Comparison of ENCODE assay signal across 21 mouse cellular contexts in genomic region chr4:136214828-136215227, GRCm38 (mm10). TPM values are rescaled to one million over a fixed set of nuclear protein-coding genes. Genes with fewer than 3 reads are reported as not detected.
A peak's percentile ranks its signal among the peaks of the same experiment; 100 is the strongest.
DNase-seq lines count a peak whose midpoint lies in the region; ATAC-seq and TF ChIP-seq lines count a peak whose summit lies in the region.
"Had no signal": no experiment of that assay in that cellular context is flagged by ENCODE, and none has a peak within 500 bp of the region (broad histone marks: within the 10 kb centered on the region; RNA-seq: fewer than 3 reads in every experiment).

No protein-coding gene starts in this region.

- H3K4me2 ChIP-seq in limb, embryonic 15.5 days, result no peak overlapping the region
- H3K4me2 ChIP-seq in liver, embryonic 13.5 days, result no peak overlapping the region
- H3K4me2 ChIP-seq in liver, postnatal 0 days (ENCODE audit: low read depth, low read length), result no peak overlapping the region
- H3K4me2 ChIP-seq: forebrain, embryonic 12.5 days; hindbrain, embryonic 12.5 days had no signal

- no peak for DNase-seq in gastrocnemius, adult 2 months
- no peak for DNase-seq in gastrocnemius, postnatal 36 days
- DNase-seq in limb, embryonic 10.5 days (ENCODE audit: low spot score), result no peak
- DNase-seq in liver, embryonic 13.5 days, result no peak
- no peak for DNase-seq in liver, postnatal 0 days
- DNase-seq in T-cell, adult 2 months (ENCODE audit: low spot score), result no peak
- no peak for DNase-seq in lung, adult 2 months
- DNase-seq: adrenal gland, postnatal 14 days; cerebellum, adult 11-12 months; cerebellum, postnatal 10 days; gastrocnemius, postnatal 14 days; heart, postnatal 10 days; heart, postnatal 4 days had no signal

- intact Hi-C loops in gastrocnemius, adult 2 months (cut with DNase I), result no loop called here
- intact Hi-C loops in gastrocnemius, postnatal 36 days (cut with DNase I), result no loop called here

- WGBS in limb, embryonic 15.5 days, result 85% methylated on average over 8 of the region's 8 CpGs
- WGBS in limb, embryonic 10.5 days, result 92% methylated on average over 8 of the region's 8 CpGs
- 72% methylated on average over 8 of the region's 8 CpGs for WGBS in liver, embryonic 13.5 days (ENCODE audit: insufficient replicate concordance)
- 61% methylated on average over 8 of the region's 8 CpGs for WGBS in liver, postnatal 0 days (ENCODE audit: insufficient replicate concordance)
- 72% methylated on average over 8 of the region's 8 CpGs for WGBS in lung, adult 2 months

- H3K9ac ChIP-seq in limb, embryonic 15.5 days, result no peak overlapping the region
- no peak overlapping the region for H3K9ac ChIP-seq in liver, embryonic 13.5 days
- H3K9ac ChIP-seq in liver, postnatal 0 days (replicated peaks), result peak overlapping the region; percentile 38
- H3K9ac ChIP-seq: forebrain, embryonic 12.5 days; hindbrain, embryonic 12.5 days had no signal

- peak overlapping the region; percentile 9 for H3K27ac ChIP-seq in gastrocnemius, adult 2 months
- 0 out of 2 replicates have a peak overlapping the region, but pooled peaks have one; percentile 30 for H3K27ac ChIP-seq in limb, embryonic 15.5 days
- H3K27ac ChIP-seq in limb, embryonic 10.5 days, result no peak overlapping the region
- H3K27ac ChIP-seq in liver, embryonic 13.5 days, result peak overlapping the region; percentile 62
- H3K27ac ChIP-seq in liver, postnatal 0 days (ENCODE audit: low read depth), result peak overlapping the region; percentile 95
- H3K27ac ChIP-seq: forebrain, embryonic 12.5 days had no signal

- peaks cover 13% of the 10 kb centered on the region; the same call in 1 of the 2 replicates for H3K36me3 ChIP-seq in limb, embryonic 15.5 days
- no peaks in the 10 kb centered on the region for H3K36me3 ChIP-seq in limb, embryonic 10.5 days
- no peaks in the 10 kb centered on the region for H3K36me3 ChIP-seq in liver, embryonic 13.5 days
- H3K36me3 ChIP-seq in liver, postnatal 0 days (replicated peaks; ENCODE audit: insufficient read depth, low read length), result no peaks in the 10 kb centered on the region
- H3K36me3 ChIP-seq: forebrain, embryonic 12.5 days; hindbrain, embryonic 12.5 days had no signal

- no peak for TF ChIP-seq CTCF in gastrocnemius, adult 2 months (IDR thresholded peaks at IDR 0.05)
- no peak for TF ChIP-seq CTCF in liver, postnatal 0 days (IDR thresholded peaks at IDR 0.05; ENCODE audit: low read depth)
- no peak for TF ChIP-seq CTCF in lung, adult 2 months (IDR thresholded peaks at IDR 0.05; ENCODE audit: insufficient read depth, low read length)

- H3K4me1 ChIP-seq in limb, embryonic 15.5 days, result peaks cover 53% of the 10 kb centered on the region
- peaks cover 21% of the 10 kb centered on the region for H3K4me1 ChIP-seq in limb, embryonic 10.5 days
- H3K4me1 ChIP-seq in liver, embryonic 13.5 days (replicated peaks), result peaks cover 18% of the 10 kb centered on the region
- H3K4me1 ChIP-seq in liver, postnatal 0 days (ENCODE audit: insufficient read depth), result no peaks in the 10 kb centered on the region
- H3K4me1 ChIP-seq in lung, adult 2 months (ENCODE audit: control insufficient read depth, insufficient read depth, low read length), result peaks cover 9% of the 10 kb centered on the region

- no peaks in the 10 kb centered on the region for H3K9me3 ChIP-seq in limb, embryonic 15.5 days
- no peaks in the 10 kb centered on the region for H3K9me3 ChIP-seq in limb, embryonic 10.5 days (replicated peaks)
- H3K9me3 ChIP-seq in liver, embryonic 13.5 days (replicated peaks), result no peaks in the 10 kb centered on the region
- no peaks in the 10 kb centered on the region for H3K9me3 ChIP-seq in liver, postnatal 0 days (ENCODE audit: low read length)
- H3K9me3 ChIP-seq: forebrain, embryonic 12.5 days; hindbrain, embryonic 12.5 days had no signal

- TF ChIP-seq POLR2A in lung, adult 2 months (IDR thresholded peaks at IDR 0.05; ENCODE audit: borderline replicate concordance, extremely low read depth, low read depth, low read length), result no peak

- no peak for ATAC-seq in limb, embryonic 15.5 days (ENCODE audit: insufficient number of reproducible peaks, low FRiP score, low TSS enrichment, low read depth)
- ATAC-seq in liver, embryonic 13.5 days (ENCODE audit: low read depth), result peak; percentile 75
- ATAC-seq in liver, postnatal 0 days, result peak; percentile 93
- ATAC-seq: activated CD4-positive, CD25-positive, alpha-beta regulatory T cell, adult 4 months; forebrain, embryonic 16.5 days; hindbrain, embryonic 16.5 days had no signal

- H3K4me3 ChIP-seq in gastrocnemius, adult 2 months, result no peak overlapping the region
- H3K4me3 ChIP-seq in limb, embryonic 15.5 days, result no peak overlapping the region
- H3K4me3 ChIP-seq in limb, embryonic 10.5 days, result no peak overlapping the region
- H3K4me3 ChIP-seq in liver, embryonic 13.5 days (replicated peaks), result no peak overlapping the region
- no peak overlapping the region for H3K4me3 ChIP-seq in liver, postnatal 0 days (ENCODE audit: low read depth, low read length)
- H3K4me3 ChIP-seq in lung, adult 2 months (replicated peaks; ENCODE audit: extremely low read depth, low read depth, low read length), result no peak overlapping the region
- H3K4me3 ChIP-seq: forebrain, embryonic 12.5 days; hindbrain, embryonic 12.5 days had no signal

- TF ChIP-seq EP300 in liver, postnatal 0 days (IDR thresholded peaks at IDR 0.05; ENCODE audit: low read depth), result peak; percentile 60; the same call in 1 of the 2 replicates

- H3K27me3 ChIP-seq in limb, embryonic 15.5 days, result no peaks in the 10 kb centered on the region
- peaks cover 22% of the 10 kb centered on the region for H3K27me3 ChIP-seq in limb, embryonic 10.5 days (ENCODE audit: low read depth, poor library complexity, severe bottlenecking)
- peaks cover 43% of the 10 kb centered on the region for H3K27me3 ChIP-seq in liver, embryonic 13.5 days
- H3K27me3 ChIP-seq in liver, postnatal 0 days (ENCODE audit: insufficient read depth, low read length), result 0 out of 2 replicates have a peak, but pooled peaks cover 5% of the 10 kb centered on the region

RNA-seq across cellular contexts. Expression of gene Asap3, which starts 8.7 kb away (rescaled TPM):
- 1 to 10 TPM; 1.5 to 2.5 TPM for total RNA-seq in gastrocnemius, adult 2 months (2021)
- total RNA-seq in gastrocnemius, postnatal 36 days (2021), result 1 to 10 TPM; 1.8 to 2.1 TPM
- 15.4 and 19.0 TPM in 2 replicates for polyA plus RNA-seq in limb, embryonic 15.5 days (2015; fragmentation: Nextera tagmentation; extraction: Ambion mirVana)
- 2.3 and 3.7 TPM in 2 replicates for polyA plus RNA-seq in limb, embryonic 10.5 days (2016; fragmentation: Nextera tagmentation; extraction: Ambion mirVana)
- polyA plus RNA-seq in liver, embryonic 13.5 days (2015; fragmentation: Nextera tagmentation; extraction: Ambion mirVana), result 1.1 and 1.4 TPM in 2 replicates
- polyA plus RNA-seq in liver, postnatal 0 days (2015; fragmentation: Nextera tagmentation; extraction: Ambion mirVana), result 4.5 and 4.8 TPM in 2 replicates
- polyA plus RNA-seq in lung, adult 2 months (2012; rRNA removed), result 8.7 and 9.3 TPM in 2 replicates
- total RNA-seq: granulocyte monocyte progenitor cell, adult 5-6 weeks had no signal

RNA-seq across cellular contexts. Expression of gene Tcea3, which starts 32.7 kb away (rescaled TPM):
- 100 to 1,000 TPM; 344 to 373 TPM for total RNA-seq in gastrocnemius, adult 2 months (2021)
- 100 to 1,000 TPM; 272 to 347 TPM for total RNA-seq in gastrocnemius, postnatal 36 days (2021)
- polyA plus RNA-seq in limb, embryonic 15.5 days (2015; fragmentation: Nextera tagmentation; extraction: Ambion mirVana), result 20.6 and 29.9 TPM in 2 replicates
- 1.5 and 1.8 TPM in 2 replicates for polyA plus RNA-seq in limb, embryonic 10.5 days (2016; fragmentation: Nextera tagmentation; extraction: Ambion mirVana)
- polyA plus RNA-seq in liver, embryonic 13.5 days (2015; fragmentation: Nextera tagmentation; extraction: Ambion mirVana), result 12.9 and 13.6 TPM in 2 replicates
- 37.6 and 41.7 TPM in 2 replicates for polyA plus RNA-seq in liver, postnatal 0 days (2015; fragmentation: Nextera tagmentation; extraction: Ambion mirVana)
- polyA plus RNA-seq in lung, adult 2 months (2012; rRNA removed), result 7.0 and 13.3 TPM in 2 replicates
- total RNA-seq: granulocyte monocyte progenitor cell, adult 5-6 weeks; MEL had no signal

RNA-seq across cellular contexts. Expression of gene E2f2, which starts 42.6 kb away (rescaled TPM):
- 1 to 10 TPM in 1 of 2 experiments, under 1 TPM in 1; 0.48 to 1.1 TPM for total RNA-seq in gastrocnemius, adult 2 months (2021)
- total RNA-seq in gastrocnemius, postnatal 36 days (2021), result 1 to 10 TPM; 1.3 to 1.9 TPM
- 10.0 and 14.5 TPM in 2 replicates for polyA plus RNA-seq in limb, embryonic 15.5 days (2015; fragmentation: Nextera tagmentation; extraction: Ambion mirVana)
- 6.4 and 7.3 TPM in 2 replicates for polyA plus RNA-seq in limb, embryonic 10.5 days (2016; fragmentation: Nextera tagmentation; extraction: Ambion mirVana)
- 64.7 and 72.1 TPM in 2 replicates for polyA plus RNA-seq in liver, embryonic 13.5 days (2015; fragmentation: Nextera tagmentation; extraction: Ambion mirVana)
- 48.6 and 50.2 TPM in 2 replicates for polyA plus RNA-seq in liver, postnatal 0 days (2015; fragmentation: Nextera tagmentation; extraction: Ambion mirVana)
- 8.9 and 11.2 TPM in 2 replicates for polyA plus RNA-seq in lung, adult 2 months (2012; rRNA removed)
